Mouse (Mus musculus) frontal cortex, adult (tissue): ENCODE measurements around the gene Iqschfp.
A peak's percentile ranks its signal among the peaks of the same experiment; 100 is the strongest.

Experiments used
- ATAC-seq: cut with Nextera tagmentation; 2 replicates; pipeline ENCODE4 v1.9.2; 2017; ENCODE audit warnings: mild to moderate bottlenecking, moderate library complexity, mixed read lengths; ENCODE audit not compliant: low TSS enrichment

The Iqschfp gene

GRCm38 (mm10) chr3:68421849-68422248 is 529.8 kb downstream of the Iqschfp start:
- ATAC-seq, result no peak

GRCm38 (mm10) chr3:68428081-68428480 is 536.0 kb downstream of the Iqschfp start:
- no peak for ATAC-seq

- ATAC-seq, result no peak
These were observed 542.4 kb downstream of the Iqschfp start for GRCm38 (mm10) chr3:68434435-68434834.

- no peak for ATAC-seq
These were observed 542.9 kb downstream of the Iqschfp start for GRCm38 (mm10) chr3:68434897-68435296.

- ATAC-seq, result no peak
These were observed 556.4 kb downstream of the Iqschfp start for GRCm38 (mm10) chr3:68448480-68448879.

GRCm38 (mm10) chr3:68451634-68452033 is 559.6 kb downstream of the Iqschfp start:
- ATAC-seq, result no peak

GRCm38 (mm10) chr3:68453266-68453665 is 561.2 kb downstream of the Iqschfp start:
- ATAC-seq, result no peak

GRCm38 (mm10) chr3:68453719-68454455 is 561.9 kb downstream of the Iqschfp start:
- ATAC-seq, result no peak

- peak; percentile 97 for ATAC-seq
These were observed 574.6 kb downstream of the Iqschfp start for GRCm38 (mm10) chr3:68466643-68467042.

- ATAC-seq, result no peak
These were observed 576.1 kb downstream of the Iqschfp start for GRCm38 (mm10) chr3:68467941-68468687.

GRCm38 (mm10) chr3:68469643-68470042 is 577.6 kb downstream of the Iqschfp start:
- no peak for ATAC-seq

GRCm38 (mm10) chr3:68470061-68470460 is 578.0 kb downstream of the Iqschfp start:
- no peak for ATAC-seq

GRCm38 (mm10) chr3:68470622-68471021 is 578.6 kb downstream of the Iqschfp start:
- ATAC-seq, result no peak

- ATAC-seq, result no peak
These were observed 584.3 kb downstream of the Iqschfp start for GRCm38 (mm10) chr3:68476336-68476735.

GRCm38 (mm10) chr3:68477478-68477877 is 585.4 kb downstream of the Iqschfp start:
- ATAC-seq, result no peak

GRCm38 (mm10) chr3:68479266-68479665 is 587.2 kb downstream of the Iqschfp start:
- ATAC-seq, result peak; percentile 79

GRCm38 (mm10) chr3:68483517-68483916 is 591.5 kb downstream of the Iqschfp start:
- no peak for ATAC-seq

- ATAC-seq, result no peak
These were observed 592.0 kb downstream of the Iqschfp start for GRCm38 (mm10) chr3:68484021-68484420.

- no peak for ATAC-seq
These were observed 592.5 kb downstream of the Iqschfp start for GRCm38 (mm10) chr3:68484561-68484960.

- ATAC-seq, result peak; percentile 66
These were observed 595.6 kb downstream of the Iqschfp start for GRCm38 (mm10) chr3:68487621-68488020.

GRCm38 (mm10) chr3:68488316-68488715 is 596.3 kb downstream of the Iqschfp start:
- ATAC-seq, result no peak

GRCm38 (mm10) chr3:68491516-68491915 is 599.5 kb downstream of the Iqschfp start:
- ATAC-seq, result no peak

GRCm38 (mm10) chr3:68492066-68492465 is 600.0 kb downstream of the Iqschfp start:
- ATAC-seq, result no peak
